Mouse (Mus musculus): ENCODE results near the gene Prss16.

Gene Prss16

DNA sequence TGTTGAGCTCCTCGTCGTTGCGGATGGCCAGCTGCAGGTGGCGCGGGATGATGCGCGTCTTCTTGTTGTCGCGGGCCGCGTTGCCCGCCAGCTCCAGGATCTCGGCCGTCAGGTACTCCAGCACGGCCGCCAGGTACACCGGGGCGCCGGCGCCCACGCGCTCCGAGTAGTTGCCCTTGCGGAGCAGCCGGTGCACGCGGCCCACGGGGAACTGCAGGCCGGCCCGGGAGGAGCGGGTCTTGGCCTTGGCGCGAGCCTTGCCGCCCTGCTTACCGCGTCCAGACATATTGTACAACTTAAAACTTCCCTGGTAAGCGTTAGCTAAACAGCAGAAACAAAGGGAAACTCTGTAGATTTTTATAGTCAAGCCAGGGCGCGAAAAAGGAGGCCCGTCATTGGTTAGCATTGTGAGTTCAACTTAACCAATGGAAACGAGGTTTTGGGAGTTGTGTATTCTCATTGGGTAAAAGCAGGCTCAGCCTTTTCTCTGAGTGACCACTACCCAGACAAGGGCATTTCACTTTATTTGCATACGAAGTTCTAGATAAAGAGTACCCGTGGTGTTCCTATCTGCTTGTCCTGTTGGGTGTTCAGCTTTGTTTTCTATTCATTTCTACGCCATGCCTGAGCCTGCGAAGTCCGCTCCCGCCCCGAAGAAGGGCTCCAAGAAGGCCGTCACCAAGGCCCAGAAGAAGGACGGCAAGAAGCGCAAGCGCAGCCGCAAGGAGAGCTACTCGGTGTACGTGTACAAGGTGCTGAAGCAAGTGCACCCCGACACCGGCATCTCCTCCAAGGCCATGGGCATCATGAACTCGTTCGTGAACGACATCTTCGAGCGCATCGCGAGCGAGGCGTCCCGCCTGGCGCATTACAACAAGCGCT, 26.0 kb upstream of the Prss16 start, which contains the start of the genes Hist1h2ah and Hist1h2bk:
TSS of gene Hist1h2ah (minus strand) at position 302 of the 882 bp plus-strand sequence.
TSS of gene Hist1h2bk (plus strand) at position 604 of the 882 bp plus-strand sequence.
- peak; percentile 71 for DNase-seq

DNA sequence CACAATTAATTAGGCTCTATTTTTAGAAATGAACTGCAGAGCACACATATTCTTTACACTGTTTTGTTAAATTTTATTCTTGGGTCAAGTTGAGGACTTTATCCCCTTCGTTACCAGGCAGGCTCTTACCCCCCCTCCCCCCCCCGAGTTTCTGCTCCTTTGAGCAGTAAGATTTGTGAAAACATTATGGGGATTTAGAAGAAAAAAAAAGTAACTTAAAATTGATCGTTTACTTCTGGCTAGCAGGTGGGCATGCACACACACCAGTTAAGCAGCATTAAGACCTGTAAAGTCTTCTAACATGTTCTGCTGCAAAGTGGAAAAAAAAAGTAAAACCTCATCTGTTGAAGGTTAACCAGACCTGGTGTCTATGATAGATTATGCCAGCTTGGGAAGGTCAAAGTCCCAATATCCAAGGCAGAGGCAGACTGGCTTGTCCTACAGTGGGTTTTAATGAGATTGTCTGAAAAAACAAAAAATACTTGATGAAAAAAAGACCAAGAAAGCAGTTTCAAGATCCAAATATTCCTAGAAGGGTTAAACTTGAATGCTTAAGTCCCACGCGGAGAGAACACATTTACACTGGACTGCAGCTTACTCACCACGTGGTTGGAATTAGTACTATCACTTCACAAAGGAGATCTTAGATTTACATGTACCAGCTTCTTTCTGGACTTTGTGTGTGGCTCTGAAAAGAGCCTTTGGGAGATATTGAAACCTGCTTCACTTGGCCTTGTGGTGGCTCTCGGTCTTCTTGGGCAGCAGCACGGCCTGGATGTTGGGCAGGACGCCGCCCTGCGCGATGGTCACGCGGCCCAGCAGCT, 25.1 kb upstream of the Prss16 start:
- no peak for DNase-seq

DNA sequence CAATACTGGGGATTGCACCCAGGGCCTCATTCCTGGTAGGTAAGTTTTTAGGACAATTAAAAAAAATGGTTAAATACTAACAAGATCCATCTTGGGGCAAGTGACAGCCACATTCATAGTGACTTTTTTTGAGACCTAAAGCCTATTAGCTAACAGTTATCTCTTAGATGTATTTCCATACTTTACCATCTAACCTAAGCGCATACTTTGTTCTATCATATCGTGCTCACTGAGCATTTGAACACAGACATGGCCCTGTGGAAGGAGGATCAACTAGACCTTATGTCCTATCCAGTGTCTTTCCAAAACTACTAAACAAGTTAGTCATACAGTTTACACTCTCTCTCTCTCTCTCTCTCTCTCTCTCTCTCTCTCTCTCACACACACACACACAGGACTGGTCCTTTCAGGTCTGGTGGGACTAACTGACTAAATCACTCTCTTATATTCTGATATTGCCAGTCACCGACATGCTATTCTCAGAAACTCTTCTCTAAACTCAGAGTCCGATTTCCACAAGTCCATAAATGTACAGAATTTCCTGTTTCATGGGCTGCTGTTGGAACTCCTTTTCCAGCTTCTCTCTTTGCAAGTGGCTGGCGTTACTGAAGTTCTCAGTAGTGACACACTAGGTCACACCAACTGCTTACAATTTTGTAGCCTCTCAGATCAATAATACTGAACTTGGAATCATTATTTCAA, 24.4 kb upstream of the Prss16 start:
- DNase-seq = no peak

DNA sequence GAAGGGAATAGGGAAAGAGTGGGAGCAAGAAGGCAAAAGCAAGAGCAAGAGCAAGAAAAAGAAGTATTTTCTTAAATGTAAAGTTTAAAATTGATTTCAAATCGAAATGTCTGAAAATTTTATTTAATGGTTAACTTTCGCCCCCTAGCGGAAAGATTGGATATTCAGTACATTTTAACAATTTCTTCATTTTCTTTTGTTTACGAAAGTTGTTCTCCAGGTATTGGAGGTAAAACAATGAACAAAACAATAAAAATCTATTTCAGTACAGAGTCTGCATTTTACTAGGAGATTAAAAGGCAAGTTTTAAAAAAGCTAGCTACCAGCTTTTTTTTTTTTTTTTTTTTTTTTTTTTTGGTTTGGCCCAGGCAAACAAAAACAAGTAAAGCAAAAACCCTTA, 21.0 kb upstream of the Prss16 start:
- no peak for DNase-seq

DNA sequence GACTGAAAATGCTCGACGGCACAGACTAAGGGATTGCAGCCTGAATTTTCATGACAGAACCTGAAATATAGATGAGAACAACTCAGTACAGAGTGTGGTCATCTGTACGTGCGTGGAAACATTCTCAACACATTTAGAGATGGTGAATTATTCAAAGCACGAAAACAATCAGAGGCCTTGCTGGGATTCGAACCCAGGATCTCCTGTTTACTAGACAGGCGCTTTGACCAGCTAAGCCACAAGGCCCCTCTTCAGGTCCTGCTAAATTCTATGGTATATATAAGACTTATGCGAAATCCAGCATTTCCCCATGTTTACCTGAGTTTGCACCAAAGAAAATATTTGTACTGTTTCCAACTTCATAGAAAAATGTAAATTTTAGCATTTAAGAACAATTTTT, 20.4 kb upstream of the Prss16 start:
- no peak for DNase-seq

DNA sequence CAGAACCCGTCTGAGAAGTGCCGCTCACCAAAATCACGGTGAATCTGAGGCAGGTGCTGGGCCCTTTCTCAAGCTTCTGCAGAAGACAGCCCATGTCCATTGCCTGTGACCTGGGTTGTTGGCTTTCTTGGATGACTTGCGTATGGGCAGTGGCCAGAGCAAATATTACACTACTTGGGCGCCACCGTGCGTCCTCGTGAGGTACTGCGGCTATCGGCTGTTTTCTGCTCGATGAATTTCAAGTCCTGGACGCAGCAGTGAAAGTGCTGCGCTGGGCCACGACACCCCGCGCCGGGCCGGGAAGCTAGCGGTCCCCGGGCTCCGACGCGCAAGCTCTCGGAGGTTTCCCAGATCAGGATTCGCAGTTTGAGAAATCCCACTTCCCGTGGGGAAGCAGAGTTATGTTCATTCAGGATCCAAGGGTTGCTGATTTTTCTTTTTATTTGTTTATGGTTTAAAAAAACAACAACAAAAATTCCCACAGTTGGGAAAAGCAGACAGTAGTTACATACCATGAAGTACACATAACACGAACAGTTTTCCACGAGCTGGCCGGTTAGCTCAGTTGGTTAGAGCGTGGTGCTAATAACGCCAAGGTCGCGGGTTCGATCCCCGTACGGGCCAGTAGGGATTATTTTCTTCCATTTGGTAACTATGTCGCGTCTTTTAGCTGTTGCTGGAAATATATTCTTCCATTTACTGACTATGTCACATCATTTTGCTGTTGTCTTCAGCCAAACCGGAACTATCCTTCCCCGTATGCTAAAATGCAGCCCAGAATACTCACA, 19.3 kb upstream of the Prss16 start:
- DNase-seq = peak; percentile 91

DNA sequence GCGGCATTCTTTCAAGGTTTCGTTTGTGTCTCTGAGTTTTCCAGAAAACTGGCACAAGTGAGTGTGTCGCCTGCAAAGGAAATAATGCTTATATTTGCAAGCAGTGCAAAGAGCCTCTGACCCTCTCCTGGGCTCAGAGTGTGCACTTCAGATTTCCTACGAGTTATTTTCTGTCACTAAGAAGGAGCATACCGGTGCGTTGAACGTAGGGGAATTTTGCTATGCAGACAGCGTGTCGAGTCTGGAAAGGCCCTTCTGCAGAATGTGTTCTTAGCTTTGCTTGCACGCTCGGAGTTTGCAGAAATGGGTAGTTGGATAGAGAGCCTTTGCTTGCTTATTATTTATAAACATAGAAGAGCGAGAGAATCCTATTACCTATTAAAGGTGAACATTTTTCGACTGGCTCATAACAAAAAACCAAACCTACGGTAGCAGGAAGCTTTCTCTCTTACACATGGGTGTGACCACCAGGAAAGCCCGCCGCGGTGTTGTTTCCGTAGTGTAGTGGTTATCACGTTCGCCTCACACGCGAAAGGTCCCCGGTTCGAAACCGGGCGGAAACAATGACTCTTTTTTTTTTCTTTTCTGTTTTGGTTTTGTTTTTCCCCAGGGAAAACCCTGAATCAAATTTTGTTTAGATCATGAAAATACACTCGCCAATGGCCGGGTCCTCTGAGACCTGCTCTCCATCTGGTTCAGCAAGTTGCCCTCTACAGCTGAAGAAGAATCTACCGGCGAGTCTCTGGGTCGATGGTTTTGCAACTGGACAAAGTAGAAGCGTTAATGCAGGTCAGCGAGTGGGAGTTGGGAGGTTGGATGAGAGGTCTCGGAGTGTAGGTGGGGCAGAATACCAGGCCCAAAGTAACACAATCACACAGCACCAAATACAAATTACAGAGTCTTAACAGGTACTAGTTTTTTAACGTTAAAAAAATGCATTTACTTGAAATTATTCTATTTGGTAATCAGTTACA, 16.8 kb upstream of the Prss16 start:
- peak; percentile 92 for DNase-seq

DNA sequence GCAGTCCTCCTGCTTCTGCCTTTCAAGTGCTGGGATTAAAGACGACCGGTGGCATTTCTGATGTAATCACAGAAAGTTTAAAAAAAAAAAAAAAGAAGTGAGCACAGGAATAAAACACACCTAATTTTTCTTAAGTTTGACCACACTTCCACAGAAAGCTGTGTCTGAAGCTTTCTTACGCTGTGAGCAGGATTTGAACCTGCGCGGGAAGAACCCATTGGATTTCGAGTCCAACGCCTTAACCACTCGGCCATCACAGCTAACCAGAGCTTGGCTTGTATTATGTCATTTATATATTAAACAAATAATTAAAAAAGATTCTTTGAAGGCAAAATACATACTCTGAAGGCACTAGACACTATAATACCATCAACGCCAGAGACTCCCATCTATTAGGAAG, 12.7 kb upstream of the Prss16 start:
- DNase-seq = peak; percentile 66

DNA sequence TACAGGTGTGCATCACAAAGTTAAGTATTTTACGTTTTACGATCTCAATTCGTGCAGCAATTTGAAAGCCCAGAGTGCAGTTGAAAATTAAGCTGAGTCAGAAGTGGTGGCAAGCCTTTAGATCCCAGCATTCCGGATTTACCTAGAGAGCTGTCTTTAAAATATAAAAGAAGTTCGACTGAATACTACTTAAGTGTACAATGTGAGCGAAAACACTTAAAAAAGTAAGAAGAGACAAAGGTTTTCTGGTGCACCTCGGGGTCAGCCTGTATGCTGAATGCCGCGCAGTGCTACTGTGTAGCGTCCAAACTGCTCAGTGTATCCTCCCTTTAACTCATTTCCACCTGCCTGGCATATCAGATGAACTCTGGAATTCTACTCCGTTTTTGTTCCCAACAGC, 12.0 kb upstream of the Prss16 start:
- DNase-seq = no peak

DNA sequence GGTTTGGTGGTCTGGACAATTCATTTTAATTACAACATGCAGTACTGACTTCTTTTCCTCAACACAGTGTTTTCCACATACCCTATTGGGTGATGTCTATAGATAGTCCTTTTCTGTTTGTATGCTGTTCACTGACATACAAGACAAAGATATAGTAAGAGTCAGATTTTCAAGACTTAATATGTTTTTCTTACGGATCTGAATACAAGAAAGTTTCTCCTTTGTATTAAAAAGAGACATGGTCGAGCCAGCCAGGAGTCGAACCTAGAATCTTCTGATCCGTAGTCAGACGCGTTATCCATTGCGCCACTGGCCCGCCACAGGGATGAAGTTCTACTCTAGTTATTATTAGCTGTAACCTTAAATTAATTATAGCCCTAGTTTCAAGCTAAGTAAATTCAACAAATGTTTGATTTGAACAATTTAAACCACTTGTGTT, 11.4 kb upstream of the Prss16 start:
- no peak for DNase-seq

DNA sequence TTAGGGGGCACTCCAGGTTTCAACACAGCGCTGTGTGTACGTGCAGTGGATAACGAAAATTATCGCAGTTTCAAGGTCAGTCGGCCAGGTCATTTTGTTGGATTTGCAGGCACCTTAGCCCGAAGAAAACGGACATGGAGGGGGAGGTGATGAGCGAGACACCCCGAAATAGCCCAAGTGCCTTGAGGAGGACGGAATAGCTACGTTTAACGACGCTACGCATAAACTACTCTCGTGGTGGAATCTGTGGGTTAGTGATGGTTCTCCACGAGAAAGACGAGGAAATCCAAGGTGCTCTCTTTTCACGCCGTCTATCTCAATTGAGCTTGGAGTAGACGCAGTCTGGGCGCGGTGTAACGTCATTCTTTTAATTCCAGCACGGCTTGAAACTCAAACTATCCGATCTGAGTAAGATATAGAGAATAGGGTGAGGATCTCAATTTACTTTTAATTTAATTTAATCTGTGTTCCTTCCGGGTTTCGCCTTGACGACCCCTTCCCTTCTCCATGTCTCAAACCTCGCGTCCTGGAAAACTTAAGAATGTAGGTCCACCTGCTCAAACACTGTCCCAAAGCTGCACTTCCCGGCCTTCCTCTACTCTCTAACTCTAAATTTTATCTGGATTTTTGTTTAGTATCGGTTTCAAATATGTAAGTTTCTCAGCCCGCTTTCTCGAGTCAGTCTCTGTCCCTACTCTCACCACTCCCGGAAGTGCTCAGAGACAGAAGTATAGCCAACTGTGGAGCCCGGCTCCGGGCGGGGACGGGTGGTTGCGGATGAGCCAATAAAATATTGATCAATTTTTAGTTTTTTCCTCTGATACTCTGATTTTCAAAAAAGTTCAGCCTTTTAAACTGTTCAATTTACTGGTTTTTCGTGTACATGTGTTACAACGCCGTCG, 10.6 kb upstream of the Prss16 start:
- DNase-seq = no peak

DNA sequence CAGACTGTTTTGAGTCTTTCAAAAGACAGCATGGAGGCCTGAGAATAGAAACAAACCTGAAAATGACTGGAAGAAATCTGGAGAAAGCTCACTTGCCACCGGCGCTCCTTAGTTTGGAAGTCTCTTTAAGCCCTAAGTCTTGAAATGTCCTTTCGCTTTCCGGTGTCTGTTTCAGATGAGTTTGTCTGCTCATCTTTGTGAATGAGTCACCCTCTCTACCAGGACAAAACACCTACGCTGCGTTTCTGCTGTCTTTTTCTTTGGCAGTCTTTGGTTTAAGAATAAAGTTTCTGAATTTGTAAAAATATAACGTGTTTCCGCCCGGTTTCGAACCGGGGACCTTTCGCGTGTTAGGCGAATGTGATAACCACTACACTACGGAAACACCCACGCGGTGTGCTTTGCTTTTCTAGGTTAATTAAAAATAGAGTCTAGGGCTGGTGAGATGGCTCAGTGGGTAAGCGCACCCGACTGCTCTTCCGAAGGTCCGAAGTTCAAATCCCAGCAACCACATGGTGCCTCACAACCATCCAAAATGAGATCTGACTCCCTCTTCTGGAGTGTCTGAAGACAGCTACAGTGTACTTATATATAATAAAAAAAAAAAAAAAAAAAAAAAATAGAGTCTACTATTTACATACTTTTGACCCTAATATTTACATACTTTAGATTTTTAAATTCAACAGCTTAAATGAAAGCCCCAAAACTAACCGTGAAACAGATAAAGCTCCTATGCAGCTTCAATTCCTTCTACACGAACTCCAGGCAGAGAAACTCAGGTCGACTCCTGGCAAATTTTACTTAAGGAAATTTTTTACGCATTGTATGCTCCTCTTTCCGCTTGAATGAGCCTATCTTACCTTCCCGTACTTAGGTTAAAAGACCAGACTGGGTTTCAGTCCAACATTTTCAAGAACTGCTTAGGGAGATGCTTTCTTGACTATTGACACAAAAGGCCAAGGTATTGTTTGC, 6.2 kb upstream of the Prss16 start:
- DNase-seq = peak; percentile 62

DNA sequence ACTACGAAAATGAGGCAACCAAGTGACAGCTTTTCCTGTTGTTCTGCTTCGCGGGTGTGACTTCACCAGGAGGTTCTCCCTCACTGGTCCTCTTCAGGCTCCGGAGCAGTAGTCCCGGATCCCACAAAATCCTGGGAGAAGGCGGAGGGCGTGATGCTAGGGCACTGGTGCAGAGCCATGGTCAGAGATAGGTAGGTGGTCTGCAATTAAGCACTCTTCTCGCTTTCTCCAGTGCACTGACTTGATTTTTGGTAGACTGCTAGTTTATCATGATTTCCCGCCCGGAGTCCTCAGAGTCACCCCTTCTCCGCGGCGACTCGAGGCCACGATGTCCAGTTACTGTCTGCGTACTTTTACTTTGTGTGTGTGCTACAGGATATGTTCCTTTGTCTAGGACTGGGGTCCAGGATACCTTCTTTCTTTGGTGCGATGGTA, 4.9 kb upstream of the Prss16 start:
- no peak for DNase-seq

DNA sequence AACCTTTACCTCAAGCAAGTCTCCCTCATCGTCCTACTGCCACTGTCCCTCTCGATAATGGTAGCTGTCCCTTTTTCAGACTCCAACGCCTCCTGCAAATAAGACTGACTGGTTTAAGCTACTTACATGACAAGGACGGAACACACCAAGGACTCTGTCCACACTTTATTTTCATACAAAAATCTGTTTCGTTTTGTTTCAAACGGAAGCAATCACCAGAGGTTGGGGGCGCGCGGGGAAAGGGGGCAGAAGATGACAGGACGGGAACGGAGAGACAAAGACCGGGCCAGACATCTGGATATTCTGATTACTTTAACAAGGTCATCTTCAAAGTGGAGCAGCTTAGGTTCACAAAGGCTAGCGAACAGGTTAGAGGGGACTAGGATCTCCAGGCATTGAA, 4.2 kb upstream of the Prss16 start:
- DNase-seq = no peak

DNA sequence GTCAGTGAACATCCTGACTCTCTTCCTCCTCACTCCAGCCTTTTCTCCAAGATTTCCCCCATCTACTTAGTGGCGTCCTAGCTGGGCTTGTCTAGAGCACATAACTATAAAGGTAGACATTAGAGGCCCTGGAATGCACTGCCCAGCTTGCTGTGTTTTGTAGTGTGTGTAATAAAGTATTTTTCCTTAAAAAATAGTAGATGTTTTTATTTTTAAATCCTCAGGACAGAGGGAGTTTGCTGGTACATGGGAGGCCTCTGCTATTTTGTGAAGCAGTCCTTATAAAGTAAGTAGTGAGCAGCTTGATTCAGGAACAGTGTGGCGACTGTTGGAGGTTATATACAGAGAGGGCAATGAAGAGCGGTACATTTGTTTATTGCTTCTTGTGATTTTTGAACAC, 835 bp downstream of the Prss16 start:
- no peak for DNase-seq

DNA sequence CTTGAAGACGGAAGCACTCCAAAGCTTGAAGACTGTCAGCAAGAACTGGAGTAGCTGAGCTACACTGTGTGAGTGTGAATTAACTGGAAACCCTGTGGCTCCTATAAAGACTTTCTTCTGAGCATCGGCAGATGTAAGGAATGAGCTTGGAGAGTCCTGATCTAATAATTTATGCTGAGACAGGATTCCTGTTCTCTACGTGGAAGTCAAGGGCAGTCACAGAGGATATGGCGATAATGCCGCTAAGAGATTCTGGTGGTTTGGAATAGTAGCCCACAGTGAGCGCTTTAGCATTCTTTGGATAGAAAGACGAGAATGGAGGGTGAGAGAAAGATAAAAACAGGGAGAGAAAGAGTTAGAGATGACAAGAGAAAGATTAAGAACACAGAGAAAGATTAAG, 1.7 kb downstream of the Prss16 start:
- DNase-seq = no peak

DNA sequence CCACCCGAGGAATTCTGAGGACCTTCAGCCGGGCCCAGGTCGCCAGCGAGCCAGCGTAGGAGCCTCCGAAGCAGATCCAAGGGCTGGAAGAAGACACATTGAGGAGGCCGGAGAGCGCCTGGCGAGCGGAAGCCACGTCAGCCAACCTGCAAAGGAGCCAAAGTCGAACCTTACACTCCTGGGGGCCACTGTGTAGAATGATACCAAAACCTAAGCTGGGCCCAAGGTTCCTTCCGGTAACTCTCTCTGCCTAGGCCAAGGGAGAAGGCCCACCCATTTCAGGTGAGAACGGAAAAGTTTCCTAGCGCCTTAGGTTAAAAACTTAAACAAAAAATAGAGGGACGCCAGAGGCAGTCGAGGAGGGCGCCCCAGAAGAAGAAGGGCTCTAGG, 2.4 kb downstream of the Prss16 start:
- DNase-seq = no peak

DNA sequence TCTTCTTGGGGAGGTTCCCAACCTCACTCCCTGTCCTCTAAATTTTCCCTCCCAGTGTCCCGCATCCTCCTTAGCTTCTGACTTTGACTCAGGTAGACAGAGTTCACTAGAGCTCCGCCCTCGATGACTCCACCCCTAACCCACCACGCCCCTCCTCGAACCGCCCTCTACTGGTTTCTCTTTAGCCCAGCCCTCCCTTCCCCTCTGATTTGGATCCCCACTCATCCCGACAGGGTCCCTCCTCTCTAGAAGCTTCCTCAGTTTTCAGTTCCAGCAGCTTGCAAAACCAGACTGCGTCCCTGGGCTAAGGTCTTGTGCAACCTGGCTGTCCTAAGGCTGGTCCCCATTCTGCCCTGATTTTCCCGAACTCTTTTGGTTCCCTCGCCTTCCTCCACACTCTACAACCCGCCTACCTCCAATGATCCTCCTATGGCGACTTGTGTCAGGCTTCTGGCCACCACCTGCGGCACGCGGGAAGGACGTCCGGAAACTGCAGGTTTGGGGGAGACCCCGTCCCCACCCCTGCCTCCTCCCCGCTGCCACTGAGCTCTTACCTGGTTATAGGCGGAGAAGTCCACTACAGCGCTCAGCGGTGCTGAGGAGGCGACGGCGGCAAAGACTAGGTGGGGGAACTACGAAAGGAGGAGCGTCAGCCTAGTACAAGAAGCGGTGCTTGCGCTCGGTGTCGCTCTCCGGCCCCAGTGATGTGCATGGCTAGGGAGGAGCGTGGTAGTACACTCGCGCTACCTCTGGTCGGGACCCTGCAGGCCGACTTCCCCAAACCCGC, 3.0 kb downstream of the Prss16 start:
- no peak for DNase-seq
